Mouse (Mus musculus) kidney, adult 2 months (tissue): ENCODE data around the gene Dpyd.

ENCODE experiments used
- CTCF ChIP-seq: fragments of 200-500 bp; conservative IDR thresholded peaks from 2 replicates; pipeline ENCODE4 v1.5.1; 2011; ENCODE audit warnings: low read depth, mild to moderate bottlenecking, control low read depth, low read length, moderate library complexity, mixed read lengths; ENCODE audit not compliant: insufficient read depth, insufficient read length
- POLR2A ChIP-seq: fragments of 200-500 bp; IDR thresholded peaks from one replicate; pipeline ENCODE4 v1.6.1; 2011; ENCODE audit warnings: low read depth, low read length, control low read depth

- TF ChIP-seq CTCF (no peak), POLR2A (no peak)
Observed at GRCm38 (mm10) chr3:119361555-119362385, 799.8 kb downstream of the Dpyd start.
